Mouse (Mus musculus) ES-Bruce4 (cell line): ENCODE data around the gene Cabin1. TPM values are rescaled to one million over a fixed set of nuclear protein-coding genes. Genes with fewer than 3 reads are reported as not detected.

ENCODE experiments used
- H3K27ac ChIP-seq: 2 replicates; pipeline ENCODE4 v1.5.1; 2012; ENCODE audit warnings: low read length, inconsistent platforms; ENCODE audit not compliant: insufficient read depth
- H3K27me3 ChIP-seq: 2 replicates; pipeline ENCODE4 v1.6.1; 2012; ENCODE audit warnings: mild to moderate bottlenecking, low read length, inconsistent platforms; ENCODE audit not compliant: control insufficient read depth, poor library complexity, insufficient read depth, severe bottlenecking
- H3K36me3 ChIP-seq: 2 replicates; pipeline ENCODE4 v1.6.1; 2012; ENCODE audit warnings: inconsistent platforms, mild to moderate bottlenecking, low read length, moderate library complexity; ENCODE audit not compliant: control insufficient read depth, poor library complexity, insufficient read depth, severe bottlenecking
- H3K4me1 ChIP-seq: one replicate; pipeline ENCODE4 v1.8.1; 2011; ENCODE audit warnings: low read length; ENCODE audit not compliant: control insufficient read depth, insufficient read depth
- H3K4me3 ChIP-seq: 2 replicates; pipeline ENCODE4 v1.5.1; 2011; ENCODE audit warnings: low read depth, mild to moderate bottlenecking, low read length
- H3K9ac ChIP-seq: 2 replicates; pipeline ENCODE4 v1.6.1; 2012; ENCODE audit warnings: low read depth, mild to moderate bottlenecking, inconsistent platforms; ENCODE audit not compliant: poor library complexity, severe bottlenecking
- H3K9me3 ChIP-seq: replicated peaks from 2 replicates; pipeline ENCODE4 v1.6.1; 2012; ENCODE audit warnings: mild to moderate bottlenecking, low read length, inconsistent platforms; ENCODE audit not compliant: control insufficient read depth, poor library complexity, insufficient read depth, severe bottlenecking
- CTCF ChIP-seq: IDR thresholded peaks from one replicate; pipeline ENCODE4 v1.8.1; 2011; ENCODE audit warnings: low read depth, low read length
- EP300 ChIP-seq: IDR thresholded peaks from 2 replicates; pipeline ENCODE4 v1.6.1; 2011; ENCODE audit warnings: low read depth, low read length; ENCODE audit not compliant: insufficient read depth
- POLR2A ChIP-seq: IDR thresholded peaks from one replicate; pipeline ENCODE4 v1.8.1; 2011; ENCODE audit warnings: low read length; ENCODE audit not compliant: insufficient read depth
- polyA plus RNA-seq: library from polyadenylated mRNA; stranded (reverse); fragments of >200 nt; gene quantifications from 2 replicates; pipeline ENCODE4 v1.2.4, GENCODE M21; 2011; ENCODE audit warnings: low read depth; ENCODE audit not compliant: missing spikeins, insufficient read depth, insufficient read length

Gene Cabin1
- polyA plus RNA-seq, 1 experiment: 41.5 TPM

DNA sequence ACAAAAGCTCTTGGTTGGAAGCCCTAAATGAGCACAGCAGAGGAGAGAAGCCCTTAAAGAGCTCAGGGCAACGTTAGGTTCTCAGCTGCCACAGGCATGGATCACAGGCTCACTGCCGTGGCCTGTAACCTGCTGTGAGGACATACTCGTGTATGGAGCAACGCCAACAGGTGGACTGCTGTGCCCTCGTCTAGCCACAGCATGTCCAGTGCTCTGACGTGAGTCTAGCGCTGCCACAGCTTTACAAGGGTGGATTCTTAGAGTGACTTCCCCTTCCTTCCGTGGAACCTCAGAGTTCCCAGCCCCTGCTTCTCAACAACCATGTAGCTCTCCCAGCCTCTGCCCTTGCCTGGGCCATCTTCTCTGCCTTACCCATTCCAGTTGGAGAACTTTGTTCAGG lies 88.5 kb downstream of the Cabin1 start:
- H3K9me3 ChIP-seq: no peaks in the 10 kb centered on the region
- no peaks in the 10 kb centered on the region for H3K27me3 ChIP-seq
- no peak for TF ChIP-seq EP300
- no peak for TF ChIP-seq CTCF
- no peak for TF ChIP-seq POLR2A
- H3K4me3 ChIP-seq: no peak overlapping the region
- H3K9ac ChIP-seq: no peak overlapping the region
- H3K27ac ChIP-seq: no peak overlapping the region
- peaks cover 2% of the 10 kb centered on the region for H3K4me1 ChIP-seq
- H3K36me3 ChIP-seq: no peaks in the 10 kb centered on the region

DNA sequence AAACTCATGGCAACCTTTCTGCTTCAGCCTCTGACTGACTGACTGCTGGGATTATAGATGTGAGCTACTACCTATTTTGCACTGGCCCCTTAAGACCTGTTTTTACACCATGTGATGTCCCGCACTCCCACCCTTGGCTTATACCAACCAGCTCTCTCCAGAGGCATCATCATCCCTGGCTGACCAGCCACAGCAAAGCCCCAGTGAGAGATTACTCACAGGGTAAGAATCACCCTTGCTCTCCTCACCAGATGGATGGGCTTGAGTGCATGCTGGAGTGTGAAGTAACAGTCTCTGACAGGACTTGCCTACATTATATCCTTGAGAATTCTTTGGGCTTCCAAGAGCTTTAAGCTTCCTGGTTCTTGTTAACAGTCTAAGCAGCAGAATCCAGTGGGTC lies 94.2 kb downstream of the Cabin1 start:
- H3K27me3 ChIP-seq: no peaks in the 10 kb centered on the region
- no peak for TF ChIP-seq EP300
- TF ChIP-seq POLR2A: no peak
- TF ChIP-seq CTCF: no peak
- H3K27ac ChIP-seq: no peak overlapping the region
- no peaks in the 10 kb centered on the region for H3K36me3 ChIP-seq
- H3K4me1 ChIP-seq: no peaks in the 10 kb centered on the region
- H3K9ac ChIP-seq: no peak overlapping the region
- H3K9me3 ChIP-seq: no peaks in the 10 kb centered on the region
- no peak overlapping the region for H3K4me3 ChIP-seq

DNA sequence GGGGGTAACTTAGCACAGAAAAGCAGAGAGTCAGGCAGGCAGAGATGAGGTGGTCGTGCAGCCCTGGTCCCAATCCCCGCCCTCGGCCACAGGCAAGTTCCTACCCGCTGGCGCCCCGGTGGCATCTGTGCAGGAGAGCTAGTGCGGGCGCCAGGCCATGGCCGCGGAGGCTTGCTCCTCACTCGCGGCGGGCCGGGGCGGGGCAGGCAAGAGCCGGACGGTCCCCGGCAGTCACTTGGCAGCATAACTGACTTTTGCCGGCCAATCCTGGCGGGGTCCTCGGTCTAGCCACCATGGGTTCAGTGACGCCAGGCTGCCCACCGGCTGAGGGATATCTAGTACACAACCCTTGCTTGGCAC lies 96.2 kb downstream of the Cabin1 start:
- H3K36me3 ChIP-seq: 0 out of 2 replicates have a peak, but pooled peaks cover 3% of the 10 kb centered on the region
- peak overlapping the region; percentile 59 for H3K4me3 ChIP-seq
- no peaks in the 10 kb centered on the region for H3K27me3 ChIP-seq
- no peak overlapping the region for H3K27ac ChIP-seq
- no peaks in the 10 kb centered on the region for H3K9me3 ChIP-seq
- TF ChIP-seq CTCF (no peak), EP300 (no peak), POLR2A (no peak)
- H3K4me1 ChIP-seq: no peaks in the 10 kb centered on the region
- peak overlapping the region; percentile 56 for H3K9ac ChIP-seq

DNA sequence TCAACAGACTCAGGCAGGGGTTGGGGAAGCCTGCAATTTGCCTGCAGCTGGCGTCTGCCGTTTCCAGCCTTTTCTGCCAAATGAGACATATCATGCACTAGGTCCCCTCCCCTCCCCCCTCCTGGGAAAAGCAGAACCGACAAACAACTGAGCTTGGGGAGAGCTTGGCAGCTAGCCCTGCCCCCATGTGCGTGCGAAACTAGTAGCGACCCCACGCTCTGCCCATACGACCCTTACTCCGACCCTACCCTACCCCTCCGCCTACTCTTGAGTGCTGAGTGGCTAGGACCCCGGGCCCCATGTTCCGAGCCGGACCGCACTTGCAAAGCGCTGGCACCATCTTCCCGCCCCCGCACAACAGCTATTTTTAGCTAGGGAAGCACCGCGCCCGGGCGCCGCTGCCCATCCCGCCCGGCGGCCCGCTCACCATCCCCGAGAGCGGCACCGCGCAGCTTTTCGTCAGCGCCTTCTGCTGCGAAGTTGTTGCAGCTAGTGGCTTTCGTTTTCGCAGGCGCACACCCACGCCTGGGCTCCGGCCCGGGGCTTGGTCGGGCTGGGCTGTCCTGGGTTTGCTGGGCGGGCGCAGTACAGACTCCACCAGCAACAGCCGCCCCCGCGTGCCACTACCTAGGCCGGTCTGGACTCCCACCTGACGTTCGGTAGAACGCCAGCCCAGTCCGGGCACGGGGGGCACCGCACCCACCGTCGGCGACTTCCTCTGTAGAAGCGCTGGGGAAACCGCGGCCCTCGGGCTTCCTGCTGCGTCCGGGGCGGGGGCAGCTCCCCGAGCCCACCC lies 96.8 kb downstream of the Cabin1 start:
- 0 out of 2 replicates have a peak, but pooled peaks cover 3% of the 10 kb centered on the region for H3K36me3 ChIP-seq
- TF ChIP-seq EP300 (no peak), POLR2A (no peak), CTCF (no peak)
- H3K27me3 ChIP-seq: no peaks in the 10 kb centered on the region
- no peak overlapping the region for H3K27ac ChIP-seq
- H3K4me1 ChIP-seq: no peaks in the 10 kb centered on the region
- H3K9ac ChIP-seq: peak overlapping the region; percentile 56
- no peaks in the 10 kb centered on the region for H3K9me3 ChIP-seq
- H3K4me3 ChIP-seq: peak overlapping the region; percentile 59

DNA sequence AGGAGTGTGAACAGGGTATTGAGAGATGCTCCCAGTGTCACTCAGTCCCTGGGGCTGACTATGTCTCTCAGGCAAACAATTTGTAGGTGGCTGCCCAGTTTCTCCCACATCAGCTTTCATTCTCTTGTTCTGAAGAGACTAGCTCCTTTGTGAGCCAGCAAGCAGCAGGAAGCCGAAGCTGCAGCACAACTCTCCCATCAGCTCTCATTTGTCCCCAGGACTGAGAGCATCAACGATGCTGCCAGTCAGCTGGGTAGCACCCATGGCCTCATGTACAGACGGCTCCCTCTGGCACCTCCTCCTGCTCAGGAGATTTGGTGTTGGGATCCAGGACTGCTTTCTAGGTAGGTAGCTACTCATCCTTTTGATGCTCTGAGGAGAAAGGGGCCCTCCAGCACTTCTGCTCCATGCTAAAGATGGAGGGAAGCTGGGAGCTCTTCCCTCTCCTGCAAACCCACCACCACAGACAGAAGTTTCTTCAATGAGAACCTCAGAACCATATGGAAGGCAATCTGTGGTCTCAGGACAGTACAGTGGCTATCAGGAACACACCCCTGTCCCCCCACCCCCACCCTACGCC lies 97.6 kb downstream of the Cabin1 start:
- Histone ChIP-seq H3K9me3 (no peaks in the 10 kb centered on the region), H3K27ac (no peak overlapping the region), H3K36me3 (0 out of 2 replicates have a peak, but pooled peaks cover 5% of the 10 kb centered on the region), H3K27me3 (no peaks in the 10 kb centered on the region), H3K4me1 (no peaks in the 10 kb centered on the region), H3K9ac (no peak overlapping the region), H3K4me3 (no peak overlapping the region)
- TF ChIP-seq POLR2A (no peak), CTCF (no peak), EP300 (no peak)

DNA sequence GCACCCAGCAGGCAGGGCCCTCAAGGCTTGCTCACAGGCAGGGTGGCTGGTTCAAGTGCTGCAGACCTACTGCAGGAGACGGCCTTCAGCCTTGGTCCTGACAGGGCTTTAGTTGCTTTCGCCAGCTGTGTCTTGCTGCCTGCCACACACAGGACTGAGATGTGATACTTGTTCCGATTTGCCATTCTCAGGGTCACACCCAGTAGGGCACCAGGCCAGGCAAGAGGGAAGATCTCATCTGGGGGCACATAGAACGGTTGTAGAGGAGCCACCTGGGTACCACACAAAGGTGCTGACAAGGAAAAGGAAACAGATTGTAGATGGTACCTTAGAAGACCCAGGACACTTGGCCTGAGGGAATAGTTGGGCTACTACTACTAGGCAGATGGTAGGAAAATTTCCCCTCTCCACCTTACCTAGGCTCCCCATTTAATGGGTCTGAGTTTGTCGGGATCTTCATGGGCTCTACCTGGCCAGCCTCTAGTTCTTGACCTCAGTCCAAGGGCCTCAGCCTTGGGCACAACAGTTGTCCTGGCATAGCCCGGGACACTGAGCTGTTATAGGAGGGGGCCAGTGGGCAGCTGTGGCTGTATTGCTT lies 99.4 kb downstream of the Cabin1 start:
- no peaks in the 10 kb centered on the region for H3K27me3 ChIP-seq
- no peaks in the 10 kb centered on the region for H3K9me3 ChIP-seq
- no peaks in the 10 kb centered on the region for H3K4me1 ChIP-seq
- TF ChIP-seq EP300 (no peak), CTCF (no peak), POLR2A (no peak)
- H3K36me3 ChIP-seq: 0 out of 2 replicates have a peak, but pooled peaks cover 6% of the 10 kb centered on the region
- no peak overlapping the region for H3K4me3 ChIP-seq
- H3K9ac ChIP-seq: no peak overlapping the region
- H3K27ac ChIP-seq: no peak overlapping the region
